Mouse (Mus musculus) embryonic facial prominence, embryonic 14.5 days (tissue): ENCODE measurements around the gene Cbl. TPM values are rescaled to one million over a fixed set of nuclear protein-coding genes. Genes with fewer than 3 reads are reported as not detected.

Experiments
- ATAC-seq: fragments of 200-750 bp; cut with Nextera tagmentation; 2 replicates; pipeline ENCODE4 v1.8.0; 2017; ENCODE audit warnings: low read depth, moderate number of reproducible peaks, moderate TSS enrichment
- DNase-seq: peaks from one replicate; pipeline ENCODE4 v3.0.0-alpha.2; 2015; ENCODE audit warnings: low spot score
- H3K27ac ChIP-seq: fragments of 300-500 bp; sonication (generic); replicated peaks from 2 replicates; pipeline ENCODE4 v1.5.1; 2014; ENCODE audit warnings: low read depth, mild to moderate bottlenecking, low read length, moderate library complexity
- H3K27me3 ChIP-seq: fragments of 300-500 bp; sonication (generic); replicated peaks from 2 replicates; pipeline ENCODE4 v1.6.1; 2014; ENCODE audit warnings: low read length; ENCODE audit not compliant: control insufficient read depth, insufficient read depth
- H3K36me3 ChIP-seq: fragments of 300-500 bp; sonication (generic); 2 replicates; pipeline ENCODE4 v1.6.1; 2014; ENCODE audit warnings: low read length, mixed read lengths; ENCODE audit not compliant: control insufficient read depth, insufficient read depth
- H3K4me1 ChIP-seq: fragments of 300-500 bp; sonication (generic); 2 replicates; pipeline ENCODE4 v1.6.1; 2014; ENCODE audit warnings: antibody characterized with exemption, low read length; ENCODE audit not compliant: control insufficient read depth, insufficient read depth
- H3K4me2 ChIP-seq: fragments of 300-500 bp; sonication (generic); 2 replicates; pipeline ENCODE4 v1.6.1; 2014; ENCODE audit warnings: low read depth, mild to moderate bottlenecking, low read length, moderate library complexity, mixed read lengths
- H3K4me3 ChIP-seq: fragments of 300-500 bp; sonication (generic); 2 replicates; pipeline ENCODE4 v1.5.1; 2014; ENCODE audit warnings: low read depth, mild to moderate bottlenecking, low read length
- H3K9ac ChIP-seq: fragments of 300-500 bp; sonication (generic); 2 replicates; pipeline ENCODE4 v1.6.1; 2014; ENCODE audit warnings: low read depth, mild to moderate bottlenecking, low read length, moderate library complexity, mixed read lengths
- H3K9me3 ChIP-seq: fragments of 300-500 bp; sonication (generic); 2 replicates; pipeline ENCODE4 v1.6.1; 2016; ENCODE audit warnings: low read length; ENCODE audit not compliant: control insufficient read depth
- WGBS: fragments of 180-500 bp; shearing (Covaris S2); extraction: QIAGEN DNeasy Blood & Tissue Kit; methylation state at CpG from one replicate; pipeline ENCODE4 v1.1.7; 2014; 5-methylcytosine and 5-hydroxymethylcytosine counted together
- polyA plus RNA-seq: library from polyadenylated mRNA; unstranded; fragments of >200 nt; fragmentation: Nextera tagmentation; extraction: Ambion mirVana; gene quantifications from 2 replicates; pipeline ENCODE4 v1.2.1, GENCODE M21; 2014

Cbl gene
- polyA plus RNA-seq, 1 experiment from 2014 or later, result 15.3 TPM

- Histone ChIP-seq H3K27me3 (no peaks in the 10 kb centered on the region), H3K4me3 (no peak overlapping the region), H3K4me1 (peaks cover 8% of the 10 kb centered on the region), H3K9ac (no peak overlapping the region), H3K4me2 (no peak overlapping the region), H3K9me3 (no peaks in the 10 kb centered on the region), H3K36me3 (no peaks in the 10 kb centered on the region), H3K27ac (no peak overlapping the region)
- peak; percentile 87 for ATAC-seq
- WGBS, result 52% methylated on average over 26 of the region's 26 CpGs
- DNase-seq, result peak; percentile 75
Measured at GRCm38 (mm10) chr9:44249181-44250146, 15.6 kb upstream of the Cbl start.

DNA sequence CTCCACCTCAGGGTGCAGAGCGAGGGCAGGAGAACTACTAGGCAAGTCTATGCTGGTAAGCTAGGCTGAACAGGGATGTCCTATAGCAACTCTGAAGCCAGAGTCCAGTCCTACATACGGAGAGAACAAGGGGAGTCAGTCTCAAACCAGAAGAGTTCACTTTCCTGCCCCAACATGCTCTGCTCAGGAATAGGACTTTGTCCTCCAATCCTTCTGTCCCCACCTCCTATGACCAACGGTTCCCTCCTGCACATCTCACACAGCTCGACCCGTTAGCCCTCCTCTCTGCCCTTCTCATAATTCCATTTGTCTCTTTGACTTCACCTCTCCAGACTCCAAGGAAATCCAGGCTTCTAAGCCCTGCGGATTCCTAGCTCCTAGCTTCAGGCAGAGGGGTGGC lies 14.1 kb upstream of the Cbl start:
- Histone ChIP-seq H3K4me3 (no peak overlapping the region), H3K27me3 (no peaks in the 10 kb centered on the region), H3K27ac (no peak overlapping the region), H3K4me2 (no peak overlapping the region), H3K4me1 (no peaks in the 10 kb centered on the region), H3K9ac (no peak overlapping the region), H3K36me3 (no peaks in the 10 kb centered on the region), H3K9me3 (no peaks in the 10 kb centered on the region)
- no peak for ATAC-seq
- 82% methylated on average over 6 of the region's 6 CpGs for WGBS
- no peak for DNase-seq

DNA sequence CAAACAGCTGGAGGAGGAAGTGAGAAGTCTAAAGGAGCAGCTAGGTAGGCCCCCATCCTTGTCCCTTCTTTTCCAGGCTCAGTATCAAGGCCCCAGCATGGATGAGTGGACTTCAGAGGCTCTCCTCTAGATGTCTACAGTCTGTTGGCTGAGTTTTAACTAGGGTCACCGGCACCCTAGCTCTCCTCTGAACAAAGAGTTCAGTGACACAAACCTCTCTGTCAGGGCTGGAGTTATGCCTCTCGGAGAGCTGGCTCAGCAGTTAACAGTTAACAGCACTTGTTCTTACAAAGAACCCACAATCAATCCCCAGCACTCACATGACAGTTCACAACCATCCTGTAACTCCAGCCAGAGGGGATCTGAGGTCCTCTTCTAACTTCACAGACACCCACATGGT lies 9.8 kb upstream of the Cbl start:
- DNase-seq (no peak), ATAC-seq (no peak)
- H3K9ac ChIP-seq, result no peak overlapping the region
- no peaks in the 10 kb centered on the region for H3K36me3 ChIP-seq
- no peaks in the 10 kb centered on the region for H3K4me1 ChIP-seq
- H3K4me3 ChIP-seq, result no peak overlapping the region
- H3K27me3 ChIP-seq, result no peaks in the 10 kb centered on the region
- WGBS, result 48% methylated on average over 2 of the region's 2 CpGs
- H3K9me3 ChIP-seq, result no peaks in the 10 kb centered on the region
- no peak overlapping the region for H3K4me2 ChIP-seq
- no peak overlapping the region for H3K27ac ChIP-seq

- Histone ChIP-seq H3K4me2 (no peak overlapping the region), H3K9me3 (no peaks in the 10 kb centered on the region), H3K4me3 (no peak overlapping the region), H3K9ac (no peak overlapping the region), H3K27ac (no peak overlapping the region), H3K36me3 (no peaks in the 10 kb centered on the region), H3K4me1 (no peaks in the 10 kb centered on the region), H3K27me3 (no peaks in the 10 kb centered on the region)
- 68% methylated on average over 9 of the region's 9 CpGs for WGBS
- no peak for DNase-seq
- ATAC-seq, result no peak
Measured at GRCm38 (mm10) chr9:44241418-44241817, 7.6 kb upstream of the Cbl start.

DNA sequence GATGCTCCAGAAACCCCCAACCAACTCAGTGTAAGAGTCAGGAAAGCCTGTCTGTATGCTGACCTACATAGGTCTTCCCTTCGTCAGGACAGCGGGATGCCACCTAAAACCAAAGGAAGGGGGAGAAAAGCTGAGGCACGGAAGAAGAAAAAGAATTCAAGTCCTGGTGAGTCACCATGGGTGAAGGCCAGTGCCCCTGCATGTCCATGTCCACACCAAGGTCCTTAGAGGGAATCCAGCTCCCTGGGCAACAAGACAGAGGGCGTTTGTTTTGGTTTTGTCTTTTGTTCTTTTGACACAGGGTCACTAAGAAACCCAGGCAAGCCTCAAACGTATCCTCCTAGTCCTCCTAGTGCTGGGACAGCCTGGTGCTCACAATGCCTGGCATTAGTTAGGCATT lies 7.1 kb upstream of the Cbl start:
- H3K27me3 ChIP-seq, result no peaks in the 10 kb centered on the region
- H3K4me3 ChIP-seq, result no peak overlapping the region
- WGBS, result 51% methylated on average over 5 of the region's 5 CpGs
- no peak overlapping the region for H3K27ac ChIP-seq
- H3K4me1 ChIP-seq, result no peaks in the 10 kb centered on the region
- no peaks in the 10 kb centered on the region for H3K36me3 ChIP-seq
- H3K9ac ChIP-seq, result no peak overlapping the region
- DNase-seq (no peak), ATAC-seq (no peak)
- H3K4me2 ChIP-seq, result no peak overlapping the region
- H3K9me3 ChIP-seq, result no peaks in the 10 kb centered on the region

- no peaks in the 10 kb centered on the region for H3K9me3 ChIP-seq
- ATAC-seq, result no peak
- no peaks in the 10 kb centered on the region for H3K27me3 ChIP-seq
- H3K27ac ChIP-seq, result no peak within 1 kb of the TSS
- 39% methylated on average over 2 of the region's 2 CpGs for WGBS
- no peak for DNase-seq
- H3K4me3 ChIP-seq, result no peak within 1 kb of the TSS
- no peaks in the 10 kb centered on the region for H3K36me3 ChIP-seq
- H3K4me1 ChIP-seq, result no peaks in the 10 kb centered on the region
- no peak within 1 kb of the TSS for H3K4me2 ChIP-seq
- no peak within 1 kb of the TSS for H3K9ac ChIP-seq
Measured at GRCm38 (mm10) chr9:44240399-44240798, 6.5 kb upstream of the Cbl start, which contains the start of gene Ccdc153. Ccdc153 (plus strand) TSS chr9:44240676.

GRCm38 (mm10) chr9:44239447-44239846 lies 5.6 kb upstream of the Cbl start:
- Histone ChIP-seq H3K27me3 (no peaks in the 10 kb centered on the region), H3K4me3 (no peak overlapping the region), H3K4me2 (no peak overlapping the region), H3K9me3 (no peaks in the 10 kb centered on the region), H3K4me1 (no peaks in the 10 kb centered on the region), H3K9ac (no peak overlapping the region), H3K27ac (no peak overlapping the region), H3K36me3 (no peaks in the 10 kb centered on the region)
- peak; percentile 74 for DNase-seq
- 12% methylated on average over 5 of the region's 5 CpGs for WGBS
- ATAC-seq, result 0 out of 2 replicates have a peak, but pooled peaks have one; percentile 53

DNA sequence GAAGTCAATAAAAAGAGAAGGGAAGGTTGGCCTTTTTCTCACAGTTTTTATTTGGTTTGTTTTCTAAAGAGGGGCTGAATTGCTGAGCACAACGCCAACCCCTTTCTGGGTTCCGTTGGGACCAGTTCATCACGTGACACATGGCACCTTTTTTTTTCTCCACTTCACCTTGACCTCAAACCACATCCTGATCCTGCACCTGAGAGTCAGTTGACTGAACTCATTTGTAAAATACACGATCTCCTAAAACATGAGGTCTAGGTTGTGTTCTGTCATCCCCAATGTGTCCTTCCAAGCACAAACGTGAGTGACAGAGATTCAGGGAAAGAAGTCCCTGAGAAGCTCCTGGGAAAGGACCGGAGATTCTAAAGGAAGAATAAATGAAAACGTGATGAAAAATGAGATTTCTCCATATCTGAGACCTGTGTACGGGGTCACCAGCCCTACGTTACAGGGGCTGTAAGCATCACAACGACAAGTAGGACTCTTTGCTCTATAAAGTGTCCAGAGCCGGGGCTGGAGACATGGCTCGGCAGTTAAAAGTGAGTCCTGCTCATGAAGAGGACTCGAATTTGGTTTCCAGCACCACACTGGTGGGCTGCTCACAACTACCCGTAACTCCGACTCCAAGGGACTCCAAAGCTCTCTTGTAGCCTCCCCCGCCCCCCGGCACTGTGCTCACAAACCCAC lies 4.8 kb upstream of the Cbl start:
- no peak overlapping the region for H3K4me3 ChIP-seq

More for the DNA sequence above, 4.8 kb upstream of the Cbl start:
- no peak overlapping the region for H3K9ac ChIP-seq
- no peaks in the 10 kb centered on the region for H3K36me3 ChIP-seq
- H3K27me3 ChIP-seq, result no peaks in the 10 kb centered on the region
- DNase-seq, result no peak
- WGBS, result 79% methylated on average over 17 of the region's 17 CpGs
- no peaks in the 10 kb centered on the region for H3K9me3 ChIP-seq
- no peak for ATAC-seq
- no peaks in the 10 kb centered on the region for H3K4me1 ChIP-seq
- no peak overlapping the region for H3K4me2 ChIP-seq
- H3K27ac ChIP-seq, result no peak overlapping the region
